Mouse (Mus musculus) retina, postnatal 7 days (tissue): Measurements from ENCODE around the gene Eif3c.

Source experiments
- DNase-seq: peaks from one replicate; pipeline ENCODE4 v3.0.0-alpha.2; 2012; ENCODE audit warnings: low read depth, low spot score

Eif3c gene

DNA sequence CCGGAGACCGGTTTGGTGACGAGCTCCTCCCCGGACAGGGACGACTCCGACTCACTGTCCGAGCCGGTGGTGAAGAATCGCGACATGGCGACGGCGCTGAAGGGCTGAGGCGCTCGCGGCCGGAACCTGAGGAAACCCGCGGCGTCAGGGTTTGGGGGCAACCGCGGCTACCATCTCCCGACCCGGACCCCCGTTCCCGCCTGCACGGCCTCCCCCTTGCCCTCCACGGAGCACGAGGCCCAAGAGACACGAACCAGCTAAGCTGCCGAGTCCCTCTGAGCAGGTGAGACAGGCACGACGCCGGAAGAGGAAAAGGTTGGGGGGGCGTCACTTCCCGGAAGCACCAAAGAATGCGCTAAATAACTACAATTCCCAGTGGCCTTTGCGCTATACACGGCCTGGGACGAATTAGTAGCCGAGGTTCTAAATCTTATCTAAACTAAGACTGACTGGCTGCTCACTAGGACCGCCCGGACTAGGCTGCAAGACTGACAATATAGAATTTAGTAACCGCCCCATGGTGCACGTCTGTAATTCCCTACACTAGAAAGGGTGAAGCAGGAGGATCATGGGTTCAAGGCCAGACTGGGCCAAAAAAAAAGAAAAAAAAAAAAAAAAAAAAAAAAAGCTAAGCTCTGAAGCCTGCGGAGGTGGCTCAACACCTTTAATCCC is at the start of gene Eif3c:
Eif3c (minus strand) TSS at position 318 of the 672 bp plus-strand sequence.
- DNase-seq = peak; percentile 89

DNA sequence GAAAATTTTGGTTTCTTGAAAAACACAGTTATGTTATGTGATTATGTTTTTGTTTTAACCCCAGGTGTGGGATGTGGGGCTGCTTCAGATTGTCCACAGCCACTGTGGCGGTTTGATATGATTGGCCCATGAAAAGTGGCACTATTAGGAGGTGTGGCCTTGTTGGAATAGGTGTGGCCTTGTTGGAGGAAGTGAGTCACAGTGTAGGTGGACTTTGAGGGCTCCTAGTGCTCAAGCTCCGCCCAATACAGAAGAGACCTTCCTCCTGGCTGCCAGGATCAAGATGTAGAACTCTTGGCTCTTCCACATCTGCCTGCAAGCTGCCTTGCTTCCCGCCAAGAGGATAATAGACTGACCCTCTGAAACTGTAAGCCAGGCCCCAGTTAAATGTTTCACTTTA is 46.5 kb upstream of the Eif3c start:
- DNase-seq = no peak

DNA sequence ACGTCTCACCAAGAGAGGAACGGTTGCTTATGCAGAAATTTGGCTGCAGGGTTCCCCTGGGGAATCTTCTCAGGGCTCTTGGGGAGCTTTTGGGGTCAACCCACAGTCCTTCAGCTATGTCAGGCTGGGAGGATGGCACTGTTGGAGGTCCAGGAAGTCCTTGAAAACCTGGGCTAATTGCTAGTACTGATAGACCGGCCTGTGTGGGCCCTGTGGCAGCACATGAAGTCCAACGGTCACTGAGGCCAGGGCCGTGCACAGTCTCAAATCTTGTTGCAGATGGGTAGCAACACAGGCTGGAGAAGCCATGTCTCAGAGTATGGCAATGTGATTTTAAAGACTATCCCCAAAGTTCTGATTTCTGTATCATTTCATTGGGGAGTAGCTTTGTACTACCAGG is 41.6 kb upstream of the Eif3c start:
- no peak for DNase-seq

GRCm38 (mm10) chr7:126607064-126607463 is 40.9 kb upstream of the Eif3c start:
- no peak for DNase-seq

DNA sequence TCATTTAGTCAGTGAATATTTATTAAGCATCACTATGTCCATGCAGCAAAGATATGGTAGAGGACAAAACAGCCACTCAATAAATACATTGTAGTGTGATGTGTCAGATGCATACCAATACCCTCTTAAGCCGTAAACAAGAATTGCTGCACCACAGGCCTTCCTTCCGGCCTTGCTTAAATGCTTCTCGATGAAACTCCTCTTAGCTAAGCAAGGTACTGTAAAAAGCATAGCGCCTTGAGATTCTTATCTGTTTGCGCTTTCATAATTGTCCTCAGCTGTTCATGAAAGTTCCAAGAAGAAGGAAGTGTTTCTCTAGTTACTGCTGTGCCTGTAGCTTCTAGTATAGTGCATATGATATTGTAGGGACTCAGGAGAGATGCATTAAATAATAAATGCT is 40.4 kb upstream of the Eif3c start:
- DNase-seq = no peak

DNA sequence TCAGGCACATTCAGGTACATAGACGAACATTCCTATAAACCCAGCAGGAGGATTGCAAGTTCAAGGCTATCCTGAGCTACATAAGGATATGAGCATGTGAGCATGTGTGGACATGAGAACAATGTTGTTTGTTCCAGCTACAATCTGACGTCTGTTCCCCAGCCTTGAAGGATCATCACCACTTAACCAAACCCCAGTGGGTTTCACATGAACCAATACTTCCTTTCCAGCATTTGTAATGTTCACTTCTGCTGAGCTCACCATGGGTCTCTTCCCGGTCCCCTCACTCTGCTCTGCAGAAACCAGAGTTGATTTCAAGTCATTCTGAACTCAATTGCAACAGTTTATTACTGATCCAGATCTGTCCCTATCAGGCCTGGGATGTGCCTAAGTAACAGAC is 36.4 kb upstream of the Eif3c start:
- no peak for DNase-seq

DNA sequence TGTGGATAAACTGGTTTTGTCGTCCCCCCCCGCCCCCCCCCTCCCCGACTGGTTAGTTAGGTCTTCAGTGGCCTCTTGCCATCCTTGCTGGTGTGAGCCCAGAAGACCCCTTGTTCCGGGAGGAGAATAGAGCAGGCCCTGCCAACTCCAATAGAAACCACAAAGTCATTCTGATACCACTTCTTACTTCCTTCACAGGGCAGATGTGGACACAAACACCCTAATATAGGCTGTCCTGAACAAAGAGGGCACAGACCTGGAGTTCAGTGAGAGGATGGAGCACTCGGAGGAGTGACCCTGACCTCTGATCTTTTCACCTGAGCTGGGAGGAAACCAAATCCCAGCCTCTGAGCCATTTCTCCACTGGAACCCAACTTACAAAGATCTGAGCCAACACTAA is 35.7 kb upstream of the Eif3c start:
- no peak for DNase-seq

DNA sequence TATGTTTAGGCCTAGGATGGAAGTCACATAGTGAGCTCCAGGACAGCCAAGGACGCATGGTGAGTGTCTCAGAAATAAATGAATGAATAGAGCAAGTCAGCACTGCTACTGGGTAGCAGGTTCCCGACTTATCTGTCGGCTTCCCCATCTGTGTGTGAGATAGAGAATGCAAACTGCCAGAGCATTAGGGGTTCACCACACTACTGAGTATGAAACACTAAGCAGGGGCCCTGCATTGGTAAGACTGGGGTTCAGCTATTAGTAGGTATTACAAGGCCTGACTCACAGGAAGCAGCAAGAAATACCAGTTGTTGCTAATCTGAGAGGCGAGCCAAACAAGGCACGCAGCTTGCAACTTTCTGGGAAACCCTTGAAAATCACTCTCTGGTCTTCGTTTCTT is 32.7 kb upstream of the Eif3c start:
- no peak for DNase-seq

- DNase-seq = no peak
Observed at GRCm38 (mm10) chr7:126596414-126596813, 30.2 kb upstream of the Eif3c start.

GRCm38 (mm10) chr7:126595890-126596289 is 29.7 kb upstream of the Eif3c start:
- DNase-seq = no peak

- no peak for DNase-seq
Observed at GRCm38 (mm10) chr7:126594862-126595561, 28.8 kb upstream of the Eif3c start, which contains the start of gene Il27. Il27 (minus strand) TSS chr7:126594941.

DNA sequence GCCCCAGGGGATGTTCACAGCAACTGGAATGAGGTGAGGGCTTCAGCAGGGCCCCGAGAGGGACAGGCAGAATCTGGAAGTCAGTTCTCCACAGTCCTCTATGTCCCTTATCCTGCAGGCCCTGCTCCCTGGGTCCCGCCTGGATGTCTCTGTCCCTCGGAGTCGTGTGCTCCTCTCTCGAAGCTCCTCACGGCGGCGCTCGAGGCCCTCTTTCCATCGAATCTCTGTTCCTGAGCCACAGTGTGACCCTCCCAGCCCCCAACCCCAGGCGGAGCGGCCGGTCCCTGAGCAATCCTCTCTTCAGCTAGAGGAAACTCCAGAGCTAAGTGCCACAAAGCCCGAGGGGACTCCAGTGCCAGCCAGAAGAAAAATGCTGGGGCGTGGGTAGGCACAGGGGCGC is 21.6 kb upstream of the Eif3c start:
- peak; percentile 48 for DNase-seq

GRCm38 (mm10) chr7:126586839-126587238 is 20.6 kb upstream of the Eif3c start:
- no peak for DNase-seq

- no peak for DNase-seq
Observed at GRCm38 (mm10) chr7:126585717-126586116, 19.5 kb upstream of the Eif3c start, which contains the start of gene Cln3. Cln3 (minus strand) TSS chr7:126585817.

GRCm38 (mm10) chr7:126584506-126584977 is 18.3 kb upstream of the Eif3c start, which contains the start of gene Apobr:
Apobr (plus strand) TSS chr7:126584942.
- no peak for DNase-seq

- DNase-seq = no peak
Observed at GRCm38 (mm10) chr7:126583761-126584160, 17.6 kb upstream of the Eif3c start.

- peak; percentile 82 for DNase-seq
Observed at GRCm38 (mm10) chr7:126583251-126583709, 17.1 kb upstream of the Eif3c start.

GRCm38 (mm10) chr7:126582759-126583158 is 16.5 kb upstream of the Eif3c start:
- DNase-seq = no peak

GRCm38 (mm10) chr7:126581661-126582060 is 15.4 kb upstream of the Eif3c start:
- DNase-seq = no peak

DNA sequence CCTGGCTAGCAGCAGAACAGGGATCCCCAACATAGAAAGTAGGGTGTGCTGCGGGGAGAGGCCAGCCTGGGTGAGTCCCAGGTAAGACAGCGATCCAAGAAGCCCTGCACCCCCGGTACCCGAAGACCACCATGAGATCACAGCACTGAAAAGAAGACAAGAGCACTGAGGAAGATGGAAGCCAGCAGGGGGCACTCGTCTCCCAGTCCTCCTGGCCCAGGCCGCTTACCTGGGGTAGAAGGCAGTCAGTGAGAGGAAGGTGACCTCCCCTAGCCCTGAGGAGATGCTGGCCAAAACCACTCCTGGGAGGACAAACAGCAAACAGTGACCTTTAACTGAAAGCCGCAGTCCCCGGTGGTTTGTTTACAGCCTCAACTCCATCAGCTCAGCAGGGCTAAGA is 13.0 kb upstream of the Eif3c start:
- peak; percentile 41 for DNase-seq

- DNase-seq = peak; percentile 38
Observed at GRCm38 (mm10) chr7:126576946-126577345, 10.7 kb upstream of the Eif3c start.

- DNase-seq = no peak
Observed at GRCm38 (mm10) chr7:126565693-126566092, 518 bp downstream of the Eif3c start.

- DNase-seq = no peak
Observed at GRCm38 (mm10) chr7:126556635-126557034, 9.6 kb downstream of the Eif3c start.
